14 mouse cellular contexts compared by ENCODE assay signal in the genomic region with DNA sequence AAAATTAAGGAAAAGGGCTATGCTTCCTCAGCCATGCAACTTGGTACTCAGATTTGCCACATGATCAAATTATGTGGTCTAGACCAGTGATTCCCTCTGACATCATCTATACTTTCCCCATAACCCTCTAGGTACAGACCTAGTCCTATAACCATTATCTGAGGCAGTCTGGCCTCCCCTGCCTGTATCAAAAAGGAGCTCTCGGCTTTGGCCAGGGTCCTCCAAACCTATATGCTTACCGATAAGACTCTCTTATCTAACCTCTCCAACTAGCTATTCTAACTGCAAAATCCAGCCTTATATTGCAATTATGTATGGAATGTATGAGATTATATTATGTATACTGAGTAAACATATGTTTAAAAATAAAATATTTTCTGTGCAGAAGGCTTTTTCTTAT.
"Had no signal": no experiment of that assay in that cellular context is flagged by ENCODE, and none has a peak within 500 bp of the region (broad histone marks: within the 10 kb centered on the region; RNA-seq: fewer than 3 reads in every experiment).

No protein-coding gene starts in this region.

- ATAC-seq: intestine, embryonic 15.5 days; midbrain, embryonic 15.5 days had no signal

- DNase-seq: kidney, adult 18-20 months; kidney, postnatal 10 days; lung, postnatal 36 days; right cerebral cortex, postnatal 4 days; spleen, adult 18-20 months; thymus, adult 2 months; thymus, postnatal 25 days had no signal

- H3K9ac ChIP-seq: intestine, embryonic 15.5 days; limb, embryonic 15.5 days; midbrain, embryonic 15.5 days; neural tube, embryonic 12.5 days; stomach, embryonic 15.5 days had no signal

- H3K4me1 ChIP-seq: intestine, embryonic 15.5 days; limb, embryonic 15.5 days; midbrain, embryonic 15.5 days; neural tube, embryonic 12.5 days; stomach, embryonic 15.5 days had no signal

- H3K36me3 ChIP-seq: intestine, embryonic 15.5 days; limb, embryonic 15.5 days; midbrain, embryonic 15.5 days; neural tube, embryonic 12.5 days; stomach, embryonic 15.5 days had no signal

- H3K27me3 ChIP-seq: intestine, embryonic 15.5 days; limb, embryonic 15.5 days; midbrain, embryonic 15.5 days; neural tube, embryonic 12.5 days; stomach, embryonic 15.5 days had no signal

- H3K9me3 ChIP-seq: intestine, embryonic 15.5 days; limb, embryonic 15.5 days; midbrain, embryonic 15.5 days; neural tube, embryonic 12.5 days; stomach, embryonic 15.5 days had no signal

- H3K4me2 ChIP-seq: intestine, embryonic 15.5 days; limb, embryonic 15.5 days; midbrain, embryonic 11.5 days; midbrain, embryonic 15.5 days; neural tube, embryonic 12.5 days; stomach, embryonic 15.5 days had no signal

- H3K4me3 ChIP-seq: intestine, embryonic 15.5 days; left cerebral cortex, adult 2 months; limb, embryonic 15.5 days; midbrain, embryonic 15.5 days; neural tube, embryonic 12.5 days; stomach, embryonic 15.5 days had no signal

- H3K27ac ChIP-seq: intestine, embryonic 15.5 days; left cerebral cortex, adult 2 months; limb, embryonic 15.5 days; midbrain, embryonic 15.5 days; neural tube, embryonic 12.5 days; stomach, embryonic 15.5 days had no signal
